Mouse (Mus musculus) midbrain, embryonic 10.5 days (tissue): ENCODE measurements at regions not wholly inside any gene's neighbourhood (a gene's known extent, or its start where the extent isn't known, plus 50 kb on each side); places are given as distances from the start of the nearest gene placed in this dataset.

Source experiments
- DNase-seq: peaks from one replicate; pipeline ENCODE4 v3.0.0-alpha.2; 2017; ENCODE audit warnings: low spot score
- H3K27ac ChIP-seq: fragments of 300-500 bp; sonication (generic); replicated peaks from 2 replicates; pipeline ENCODE4 v1.5.1; 2016; ENCODE audit warnings: mild to moderate bottlenecking
- H3K27me3 ChIP-seq: fragments of 300-500 bp; sonication (generic); 2 replicates; pipeline ENCODE4 v1.6.1; 2016; ENCODE audit warnings: low read depth, mild to moderate bottlenecking; ENCODE audit not compliant: poor library complexity, severe bottlenecking
- H3K36me3 ChIP-seq: fragments of 300-500 bp; sonication (generic); 2 replicates; pipeline ENCODE4 v1.6.1; 2016; ENCODE audit warnings: mild to moderate bottlenecking, moderate library complexity
- H3K4me1 ChIP-seq: fragments of 300-500 bp; sonication (generic); 2 replicates; pipeline ENCODE4 v1.6.1; 2016
- H3K4me3 ChIP-seq: fragments of 300-500 bp; sonication (generic); 2 replicates; pipeline ENCODE4 v1.5.1; 2016; ENCODE audit warnings: mild to moderate bottlenecking, moderate library complexity
- H3K9me3 ChIP-seq: fragments of 300-500 bp; sonication (generic); replicated peaks from 2 replicates; pipeline ENCODE4 v1.6.1; 2016; ENCODE audit warnings: mild to moderate bottlenecking
- WGBS: fragments of 180-500 bp; shearing (Covaris S2); methylation state at CpG from one replicate; pipeline ENCODE4 v1.1.7; 2016; 5-methylcytosine and 5-hydroxymethylcytosine counted together

DNA sequence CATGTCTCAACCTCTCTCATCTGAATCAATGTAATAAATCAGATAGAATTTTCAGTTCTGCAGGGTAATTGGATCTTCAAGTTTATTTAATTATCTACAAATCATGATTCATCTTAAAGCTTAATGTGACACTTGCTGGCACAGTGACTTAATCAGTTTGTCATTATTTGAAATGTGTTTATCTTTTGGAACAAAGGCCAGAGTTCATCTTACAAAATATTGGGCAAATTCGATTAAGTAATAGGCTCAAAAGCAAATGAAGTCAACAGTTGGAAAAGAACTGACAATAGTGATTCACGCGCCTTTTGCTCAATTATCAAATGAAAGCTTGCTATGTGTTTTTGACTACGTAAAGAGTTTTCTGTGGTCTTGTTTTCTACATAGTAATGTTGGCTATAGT, 93.4 kb upstream of the Hcn1 start:
- Histone ChIP-seq H3K4me1 (no peaks in the 10 kb centered on the region), H3K27ac (no peak overlapping the region), H3K4me3 (no peak overlapping the region), H3K9me3 (no peaks in the 10 kb centered on the region), H3K27me3 (no peaks in the 10 kb centered on the region), H3K36me3 (no peaks in the 10 kb centered on the region)
- no peak for DNase-seq
- WGBS = 93% methylated on average over 4 of the region's 4 CpGs

DNA sequence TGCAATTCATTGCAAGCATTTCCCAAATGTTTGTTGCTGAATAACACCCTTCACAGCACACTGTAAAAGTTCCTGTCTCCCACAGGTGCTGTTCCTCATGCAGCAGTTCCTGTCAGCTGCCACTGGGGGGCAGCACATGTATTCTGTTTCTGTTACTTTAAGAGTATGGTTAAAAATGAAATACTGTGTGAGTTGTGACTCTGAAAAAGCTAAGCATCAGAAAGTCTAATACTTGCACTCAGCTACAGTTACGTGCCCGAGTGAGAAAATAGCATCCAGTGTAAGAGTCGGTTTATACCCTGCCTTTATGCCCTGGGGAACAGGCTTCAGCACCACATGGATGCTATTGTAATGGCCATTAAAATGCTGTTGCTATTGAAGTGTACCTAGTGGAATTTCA, 52.0 kb upstream of the Hcn1 start:
- 41% methylated on average over 3 of the region's 3 CpGs for WGBS
- Histone ChIP-seq H3K27me3 (no peaks in the 10 kb centered on the region), H3K27ac (no peak overlapping the region)

More for the DNA sequence above, 52.0 kb upstream of the Hcn1 start:
- no peak overlapping the region for H3K4me3 ChIP-seq
- peak; percentile 34 for DNase-seq
- no peaks in the 10 kb centered on the region for H3K36me3 ChIP-seq
- H3K9me3 ChIP-seq = no peaks in the 10 kb centered on the region
- H3K4me1 ChIP-seq = no peaks in the 10 kb centered on the region
